Mouse (Mus musculus) heart, adult 2 months (tissue): ENCODE measurements at regions not wholly inside any gene's neighbourhood (a gene's known extent, or its start where the extent isn't known, plus 50 kb on each side); places are given as distances from the start of the nearest gene placed in this dataset.

Source experiments
- CTCF ChIP-seq: fragments of 200-600 bp; IDR thresholded peaks from 2 replicates; pipeline ENCODE4 v1.8.1; 2022; ENCODE audit warnings: antibody characterized with exemption, mild to moderate bottlenecking, moderate library complexity
- EP300 ChIP-seq: fragments of 200-500 bp; IDR thresholded peaks from 2 replicates; pipeline ENCODE4 v1.6.1; 2011; ENCODE audit warnings: low read depth, low read length, control low read depth; ENCODE audit not compliant: insufficient read depth

DNA sequence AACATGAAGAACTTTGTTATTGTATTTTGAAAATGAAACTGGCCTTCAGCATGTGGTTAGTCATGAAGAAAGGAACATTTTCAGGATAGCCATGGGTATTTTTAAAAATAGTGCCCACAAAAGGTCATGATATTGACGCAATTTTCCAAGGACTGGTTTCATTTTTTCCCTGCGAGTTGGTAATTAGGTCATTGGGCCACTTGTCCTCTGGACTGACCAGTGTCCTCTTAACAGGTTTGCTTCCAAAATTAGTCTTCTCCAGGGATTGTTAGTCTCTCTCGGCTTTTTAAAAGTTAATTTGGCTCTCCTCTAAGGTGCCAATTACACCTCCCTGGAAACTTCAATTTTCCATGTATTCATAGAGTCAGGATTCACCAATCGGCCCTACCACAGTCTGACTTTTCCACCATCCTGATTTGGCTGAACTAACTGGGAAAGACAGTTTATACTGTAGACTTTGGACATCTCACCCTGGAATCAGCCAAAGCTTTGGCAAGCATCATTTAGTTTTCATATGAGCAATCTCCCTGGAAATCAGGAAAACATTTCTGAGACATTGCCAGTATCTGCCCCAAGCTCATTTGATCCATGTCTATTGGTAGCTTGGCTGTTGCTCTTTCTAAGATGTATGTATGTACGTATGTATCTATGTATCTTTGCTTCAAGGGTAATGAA, 562.8 kb upstream of the Sox9 start:
- TF ChIP-seq EP300 (no peak), CTCF (no peak)
